Mouse (Mus musculus): Measurements from ENCODE around the gene Ccdc88a. TPM values are rescaled to one million over a fixed set of nuclear protein-coding genes. Genes with fewer than 3 reads are reported as not detected.

Ccdc88a gene
- polyA plus RNA-seq, 1 experiment = 16.1 TPM

GRCm38 (mm10) chr11:29389913-29390312 lies 16.5 kb downstream of the Ccdc88a start:
- Histone ChIP-seq H3K4me1 (ENCODE audit: control insufficient read depth, insufficient read depth, low read length) (no peaks in the 10 kb centered on the region), H3K27ac (ENCODE audit: control insufficient read depth, insufficient read depth, low read depth, low read length) (no peak overlapping the region), H3K4me3 (ENCODE audit: control insufficient read depth, low read depth, low read length) (no peak overlapping the region), H3K36me3 (ENCODE audit: control insufficient read depth, insufficient read depth, low read length) (no peaks in the 10 kb centered on the region; the same call in 1 of the 2 replicates), H3K27me3 (ENCODE audit: control insufficient read depth, insufficient read depth, low read length) (no peaks in the 10 kb centered on the region)
- TF ChIP-seq CTCF (IDR thresholded peaks at IDR 0.05; ENCODE audit: control insufficient read depth, insufficient read depth, insufficient replicate concordance, low read depth, low read length) (no peak), POLR2A (IDR thresholded peaks at IDR 0.05; ENCODE audit: control insufficient read depth, low read depth, low read length) (no peak)

GRCm38 (mm10) chr11:29395135-29395746 lies 21.8 kb downstream of the Ccdc88a start:
- H3K27me3 ChIP-seq (ENCODE audit: control insufficient read depth, insufficient read depth, low read length) = no peaks in the 10 kb centered on the region
- TF ChIP-seq CTCF (IDR thresholded peaks at IDR 0.05; ENCODE audit: control insufficient read depth, insufficient read depth, insufficient replicate concordance, low read depth, low read length) (no peak), POLR2A (IDR thresholded peaks at IDR 0.05; ENCODE audit: control insufficient read depth, low read depth, low read length) (no peak)
- H3K4me1 ChIP-seq (ENCODE audit: control insufficient read depth, insufficient read depth, low read length) = no peaks in the 10 kb centered on the region
- no peak overlapping the region for H3K27ac ChIP-seq (ENCODE audit: control insufficient read depth, insufficient read depth, low read depth, low read length)
- no peak overlapping the region for H3K4me3 ChIP-seq (ENCODE audit: control insufficient read depth, low read depth, low read length)
- H3K36me3 ChIP-seq (ENCODE audit: control insufficient read depth, insufficient read depth, low read length) = no peaks in the 10 kb centered on the region; the same call in 1 of the 2 replicates

GRCm38 (mm10) chr11:29400374-29400773 lies 26.9 kb downstream of the Ccdc88a start:
- H3K4me3 ChIP-seq (ENCODE audit: control insufficient read depth, low read depth, low read length) = no peak overlapping the region
- TF ChIP-seq CTCF (IDR thresholded peaks at IDR 0.05; ENCODE audit: control insufficient read depth, insufficient read depth, insufficient replicate concordance, low read depth, low read length) = no peak
- TF ChIP-seq POLR2A (IDR thresholded peaks at IDR 0.05; ENCODE audit: control insufficient read depth, low read depth, low read length) = no peak
- no peaks in the 10 kb centered on the region for H3K27me3 ChIP-seq (ENCODE audit: control insufficient read depth, insufficient read depth, low read length)
- no peaks in the 10 kb centered on the region for H3K36me3 ChIP-seq (ENCODE audit: control insufficient read depth, insufficient read depth, low read length)
- H3K4me1 ChIP-seq (ENCODE audit: control insufficient read depth, insufficient read depth, low read length) = no peaks in the 10 kb centered on the region
- H3K27ac ChIP-seq (ENCODE audit: control insufficient read depth, insufficient read depth, low read depth, low read length) = no peak overlapping the region

GRCm38 (mm10) chr11:29406292-29406691 lies 32.8 kb downstream of the Ccdc88a start:
- Histone ChIP-seq H3K27me3 (ENCODE audit: control insufficient read depth, insufficient read depth, low read length) (no peaks in the 10 kb centered on the region), H3K27ac (ENCODE audit: control insufficient read depth, insufficient read depth, low read depth, low read length) (no peak overlapping the region), H3K4me3 (ENCODE audit: control insufficient read depth, low read depth, low read length) (no peak overlapping the region), H3K4me1 (ENCODE audit: control insufficient read depth, insufficient read depth, low read length) (no peaks in the 10 kb centered on the region), H3K36me3 (ENCODE audit: control insufficient read depth, insufficient read depth, low read length) (no peaks in the 10 kb centered on the region)
- TF ChIP-seq POLR2A (IDR thresholded peaks at IDR 0.05; ENCODE audit: control insufficient read depth, low read depth, low read length) (no peak), CTCF (IDR thresholded peaks at IDR 0.05; ENCODE audit: control insufficient read depth, insufficient read depth, insufficient replicate concordance, low read depth, low read length) (no peak)

- Histone ChIP-seq H3K27me3 (ENCODE audit: control insufficient read depth, insufficient read depth, low read length) (no peaks in the 10 kb centered on the region), H3K4me3 (ENCODE audit: control insufficient read depth, low read depth, low read length) (no peak overlapping the region), H3K36me3 (ENCODE audit: control insufficient read depth, insufficient read depth, low read length) (no peaks in the 10 kb centered on the region), H3K4me1 (ENCODE audit: control insufficient read depth, insufficient read depth, low read length) (no peaks in the 10 kb centered on the region), H3K27ac (ENCODE audit: control insufficient read depth, insufficient read depth, low read depth, low read length) (no peak overlapping the region)
- TF ChIP-seq CTCF (IDR thresholded peaks at IDR 0.05; ENCODE audit: control insufficient read depth, insufficient read depth, insufficient replicate concordance, low read depth, low read length) (no peak), POLR2A (IDR thresholded peaks at IDR 0.05; ENCODE audit: control insufficient read depth, low read depth, low read length) (no peak)
Measured at GRCm38 (mm10) chr11:29423496-29423895, 50.0 kb downstream of the Ccdc88a start.

GRCm38 (mm10) chr11:29428774-29429173 lies 55.3 kb downstream of the Ccdc88a start:
- TF ChIP-seq POLR2A (IDR thresholded peaks at IDR 0.05; ENCODE audit: control insufficient read depth, low read depth, low read length) = no peak
- TF ChIP-seq CTCF (IDR thresholded peaks at IDR 0.05; ENCODE audit: control insufficient read depth, insufficient read depth, insufficient replicate concordance, low read depth, low read length) = no peak

GRCm38 (mm10) chr11:29431011-29431410 lies 57.6 kb downstream of the Ccdc88a start:
- TF ChIP-seq POLR2A (IDR thresholded peaks at IDR 0.05; ENCODE audit: control insufficient read depth, low read depth, low read length) = no peak
- no peak for TF ChIP-seq CTCF (IDR thresholded peaks at IDR 0.05; ENCODE audit: control insufficient read depth, insufficient read depth, insufficient replicate concordance, low read depth, low read length)
- Histone ChIP-seq H3K4me3 (ENCODE audit: control insufficient read depth, low read depth, low read length) (no peak overlapping the region), H3K4me1 (ENCODE audit: control insufficient read depth, insufficient read depth, low read length) (no peaks in the 10 kb centered on the region), H3K36me3 (ENCODE audit: control insufficient read depth, insufficient read depth, low read length) (0 out of 2 replicates have a peak, but pooled peaks cover 2% of the 10 kb centered on the region), H3K27me3 (ENCODE audit: control insufficient read depth, insufficient read depth, low read length) (no peaks in the 10 kb centered on the region), H3K27ac (ENCODE audit: control insufficient read depth, insufficient read depth, low read depth, low read length) (no peak overlapping the region)

More at GRCm38 (mm10) chr11:29428774-29429173, 55.3 kb downstream of the Ccdc88a start:
- Histone ChIP-seq H3K36me3 (ENCODE audit: control insufficient read depth, insufficient read depth, low read length) (0 out of 2 replicates have a peak, but pooled peaks cover 2% of the 10 kb centered on the region), H3K27me3 (ENCODE audit: control insufficient read depth, insufficient read depth, low read length) (no peaks in the 10 kb centered on the region), H3K4me1 (ENCODE audit: control insufficient read depth, insufficient read depth, low read length) (no peaks in the 10 kb centered on the region), H3K27ac (ENCODE audit: control insufficient read depth, insufficient read depth, low read depth, low read length) (no peak overlapping the region), H3K4me3 (ENCODE audit: control insufficient read depth, low read depth, low read length) (no peak overlapping the region)
